Comparison of ENCODE assay signal across 8 mouse cellular contexts in the genomic region with DNA sequence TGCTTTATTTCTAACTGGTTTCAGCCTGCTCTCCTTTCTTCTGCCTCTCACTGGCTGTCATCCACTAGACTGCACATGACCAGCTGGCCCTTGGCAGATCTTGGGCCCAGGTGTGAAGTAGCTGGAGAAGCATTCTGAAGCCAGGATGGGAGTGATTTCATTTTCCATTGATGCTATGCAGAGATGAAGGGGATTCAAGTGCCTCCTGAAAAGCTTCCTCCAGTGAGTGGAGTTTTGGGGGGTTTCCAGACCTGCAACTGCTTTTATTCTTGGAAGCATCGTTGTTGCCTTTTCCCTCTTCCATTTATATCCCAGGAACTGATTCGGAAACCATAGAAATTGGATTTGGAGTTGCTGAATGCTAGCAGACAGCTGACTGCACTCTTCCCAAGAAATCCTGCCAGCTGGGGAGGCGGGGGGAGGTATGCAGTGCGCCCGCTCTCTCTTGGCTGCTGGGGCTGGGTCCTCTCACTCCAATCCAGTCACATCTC.
DNase-seq lines count a peak whose midpoint lies in the region; ATAC-seq and TF ChIP-seq lines count a peak whose summit lies in the region.

No protein-coding gene starts in this region.

- peak; percentile 87 for ATAC-seq in limb, embryonic 15.5 days (ENCODE audit: insufficient number of reproducible peaks, low FRiP score, low TSS enrichment, low read depth)

- peaks cover 24% of the 10 kb centered on the region; the same call in 1 of the 2 replicates for H3K4me1 ChIP-seq in limb, embryonic 15.5 days

- 45% methylated on average over 5 of the region's 5 CpGs for WGBS in limb, embryonic 15.5 days

- H3K4me3 ChIP-seq in gastrocnemius, adult 2 months, result no peak overlapping the region
- no peak overlapping the region for H3K4me3 ChIP-seq in limb, embryonic 15.5 days

- H3K27me3 ChIP-seq in limb, embryonic 15.5 days, result no peaks in the 10 kb centered on the region

- H3K4me2 ChIP-seq in limb, embryonic 15.5 days, result no peak overlapping the region

- H3K9me3 ChIP-seq in limb, embryonic 15.5 days, result no peaks in the 10 kb centered on the region

- intact Hi-C loops in gastrocnemius, adult 2 months (cut with DNase I), result no loop called here
- intact Hi-C loops in gastrocnemius, postnatal 36 days (cut with DNase I), result no loop called here

- H3K9ac ChIP-seq in limb, embryonic 15.5 days, result no peak overlapping the region

- no peak for TF ChIP-seq POLR2A in brain, embryonic 14.5 days (IDR thresholded peaks at IDR 0.05; ENCODE audit: borderline replicate concordance, extremely low read depth, insufficient read depth, insufficient read length, poor library complexity, severe bottlenecking)

- no peaks in the 10 kb centered on the region for H3K36me3 ChIP-seq in limb, embryonic 15.5 days

- DNase-seq in gastrocnemius, adult 2 months, result peak; percentile 65
- no peak for DNase-seq in gastrocnemius, adult 18-20 months (ENCODE audit: low spot score)
- peak; percentile 77 for DNase-seq in brain, embryonic 14.5 days (ENCODE audit: low read depth)
- peak; percentile 30 to 45 for DNase-seq in gastrocnemius, postnatal 36 days
- no peak for DNase-seq in urinary bladder, postnatal 25 days (ENCODE audit: low spot score)
- DNase-seq in ovary, postnatal 14 days (ENCODE audit: low spot score), result no peak
- no peak for DNase-seq in adrenal gland, adult 18-20 months (ENCODE audit: low spot score in 2 of 2)

- TF ChIP-seq CTCF in gastrocnemius, adult 2 months (IDR thresholded peaks at IDR 0.05), result no peak
- no peak for TF ChIP-seq CTCF in brain, embryonic 14.5 days (IDR thresholded peaks at IDR 0.05; ENCODE audit: borderline replicate concordance, extremely low read depth, insufficient read depth, insufficient read length)

- peak overlapping the region; percentile 6 for H3K27ac ChIP-seq in gastrocnemius, adult 2 months
- peak overlapping the region; percentile 82 for H3K27ac ChIP-seq in limb, embryonic 15.5 days

Comparison
In these comparisons a context has a peak if more than half of its experiments do, and no peak if none do; other contexts are left out.
1. DNase-seq: peak in gastrocnemius, adult 2 months (single experiment), brain, embryonic 14.5 days (single experiment) and gastrocnemius, postnatal 36 days (2 of 2); none in gastrocnemius, adult 18-20 months (single experiment), urinary bladder, postnatal 25 days (single experiment), ovary, postnatal 14 days (single experiment) and adrenal gland, adult 18-20 months (0 of 2).